Mouse (Mus musculus) layer of hippocampus, adult 2 months (tissue): ENCODE measurements around the gene Krtap1-3. TPM values are rescaled to one million over a fixed set of nuclear protein-coding genes. Genes with fewer than 3 reads are reported as not detected.

ENCODE experiments used
- DNase-seq, 2 experiments: peaks; one replicate each; pipeline ENCODE4 v3.0.0; 2022; ENCODE audit warnings: low spot score in 2 of 2
- H3K27ac ChIP-seq: fragments of 200-600 bp; 2 replicates; pipeline ENCODE4 v1.8.1; 2022
- H3K4me3 ChIP-seq: fragments of 200-600 bp; 2 replicates; pipeline ENCODE4 v1.8.1; 2022; ENCODE audit warnings: mild to moderate bottlenecking
- CTCF ChIP-seq: fragments of 200-600 bp; conservative IDR thresholded peaks from 2 replicates; pipeline ENCODE4 v1.8.1; 2022; ENCODE audit warnings: antibody characterized with exemption, mild to moderate bottlenecking, moderate library complexity
- total RNA-seq, 2 experiments: library from RNA; stranded (reverse); gene quantifications; 2 replicates each; pipeline ENCODE4 v1.2.3; 2021

Gene Krtap1-3
- total RNA-seq, 2 experiments from 2014 or later, result not detected

DNA sequence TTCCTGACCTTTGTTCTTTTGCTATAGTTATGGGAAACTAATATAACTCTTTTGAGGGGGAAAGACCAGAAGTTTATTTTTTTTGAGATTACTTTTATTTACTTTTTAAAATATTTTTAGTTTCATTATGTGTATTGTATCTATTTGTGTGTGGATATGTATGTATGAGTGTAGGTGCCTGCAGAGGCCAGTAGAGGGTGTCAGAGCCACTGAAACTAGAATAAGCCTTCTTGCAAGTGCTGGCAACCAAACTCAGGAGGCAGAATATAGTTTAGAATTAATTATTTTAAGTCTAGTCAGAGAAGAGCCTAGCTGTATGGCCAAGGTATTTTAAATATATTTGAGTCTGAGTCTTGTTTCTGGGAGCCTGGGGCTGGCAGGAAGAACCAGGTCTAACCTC, 43.2 kb downstream of the Krtap1-3 start:
- no peak for DNase-seq
- peak; percentile 31 for TF ChIP-seq CTCF
- no peak overlapping the region for H3K27ac ChIP-seq
- H3K4me3 ChIP-seq, result no peak overlapping the region

Other genes with a start within 250 kb of the Krtap1-3 start
- not detected for gene Krt27, start 240.2 kb downstream of the Krtap1-3 start, total RNA-seq
- under 1 TPM in 1 of 2 experiments, not detected in 1; 0.23 TPM for gene Krt28, start 216.4 kb downstream of the Krtap1-3 start, total RNA-seq
- 10 to 100 TPM; 14.8 to 16.4 TPM for gene Krt10, start 202.0 kb downstream of the Krtap1-3 start, total RNA-seq
- 1 to 10 TPM in 1 of 2 experiments, under 1 TPM in 1; 0.97 to 1.4 TPM for gene Krt12, start 169.1 kb downstream of the Krtap1-3 start, total RNA-seq
- gene Krt20, start 153.2 kb downstream of the Krtap1-3 start, total RNA-seq, result not detected
- not detected for gene Krt23, start 98.2 kb downstream of the Krtap1-3 start, total RNA-seq
- gene Krt39, start 70.0 kb downstream of the Krtap1-3 start, total RNA-seq, result not detected
- not detected for gene Krt40, start 48.2 kb downstream of the Krtap1-3 start, total RNA-seq
- gene Krtap3-3, start 40.5 kb downstream of the Krtap1-3 start, total RNA-seq, result not detected
- gene Krtap3-2, start 34.5 kb downstream of the Krtap1-3 start, total RNA-seq, result not detected
- gene Gm11939, start 31.9 kb downstream of the Krtap1-3 start, total RNA-seq, result not detected
- gene Krtap3-1, start 24.7 kb downstream of the Krtap1-3 start, total RNA-seq, result not detected
- not detected for gene Krtap1-5, start 10.3 kb downstream of the Krtap1-3 start, total RNA-seq
- not detected for gene Krtap1-4, start 7.7 kb downstream of the Krtap1-3 start, total RNA-seq
- not detected for gene Krtap9-3, start 6.8 kb upstream of the Krtap1-3 start, total RNA-seq
- gene Gm11938, start 12.0 kb upstream of the Krtap1-3 start, total RNA-seq, result not detected
- gene Gm11937, start 18.9 kb upstream of the Krtap1-3 start, total RNA-seq, result not detected
- not detected for gene Krtap2-4, start 23.5 kb upstream of the Krtap1-3 start, total RNA-seq
- not detected for gene Gm11562, start 29.1 kb upstream of the Krtap1-3 start, total RNA-seq
- not detected for gene Krtap4-1, start 36.9 kb upstream of the Krtap1-3 start, total RNA-seq
- gene Krtap4-2, start 43.7 kb upstream of the Krtap1-3 start, total RNA-seq, result not detected
- gene Krtap4-7, start 52.8 kb upstream of the Krtap1-3 start, total RNA-seq, result not detected
- not detected for gene Gm11555, start 58.9 kb upstream of the Krtap1-3 start, total RNA-seq
- gene Gm11563, start 67.6 kb upstream of the Krtap1-3 start, total RNA-seq, result not detected
- not detected for gene Krtap4-6, start 74.6 kb upstream of the Krtap1-3 start, total RNA-seq
- not detected for gene Gm14190, start 99.4 kb upstream of the Krtap1-3 start, total RNA-seq
- not detected for gene Gm14180, start 143.0 kb upstream of the Krtap1-3 start, total RNA-seq
- not detected for gene Gm11595, start 181.6 kb upstream of the Krtap1-3 start, total RNA-seq
- gene Krtap4-8, start 189.4 kb upstream of the Krtap1-3 start, total RNA-seq, result not detected
- not detected for gene Krtap4-9, start 193.9 kb upstream of the Krtap1-3 start, total RNA-seq
- gene Gm11596, start 202.1 kb upstream of the Krtap1-3 start, total RNA-seq, result not detected
- not detected for gene Gm11569, start 207.6 kb upstream of the Krtap1-3 start, total RNA-seq
- not detected for gene Gm11554, start 213.1 kb upstream of the Krtap1-3 start, total RNA-seq
- gene Krtap4-13, start 218.6 kb upstream of the Krtap1-3 start, total RNA-seq, result not detected
- not detected for gene Gm11564, start 224.3 kb upstream of the Krtap1-3 start, total RNA-seq
- not detected for gene 2300003K06Rik, start 246.7 kb upstream of the Krtap1-3 start, total RNA-seq